Mouse (Mus musculus): Measurements from ENCODE around the gene Papss2. TPM values are rescaled to one million over a fixed set of nuclear protein-coding genes. Genes with fewer than 3 reads are reported as not detected.
"Not testable (repeated sequence)": the region's sequence is repeated elsewhere in the genome, so short reads cannot be mapped to it uniquely, and the experiment has no call there.

Papss2 gene
- polyA plus RNA-seq, 1 experiment from 2014 or later = 1.7 TPM

GRCm38 (mm10) chr19:32659346-32659745 is 63.8 kb downstream of the Papss2 start:
- Histone ChIP-seq H3K4me3 (ENCODE audit: low read length) (no peak overlapping the region), H3K27me3 (replicated peaks; ENCODE audit: control insufficient read depth, insufficient read depth, low read length) (no peaks in the 10 kb centered on the region), H3K27ac (ENCODE audit: low read depth, low read length) (no peak overlapping the region), H3K9me3 (ENCODE audit: control insufficient read depth, low read length) (no peaks in the 10 kb centered on the region), H3K4me2 (ENCODE audit: low read length) (no peak overlapping the region), H3K36me3 (ENCODE audit: control insufficient read depth, insufficient read depth, low read length) (peaks cover 6% of the 10 kb centered on the region), H3K4me1 (ENCODE audit: control insufficient read depth, insufficient read depth, low read depth, low read length) (no peaks in the 10 kb centered on the region), H3K9ac (ENCODE audit: low read depth, low read length) (no peak overlapping the region)
- WGBS = 82% methylated on average over 5 of the region's 5 CpGs
- no peak for ATAC-seq

GRCm38 (mm10) chr19:32662936-32663335 is 67.3 kb downstream of the Papss2 start:
- Histone ChIP-seq H3K36me3 (ENCODE audit: control insufficient read depth, insufficient read depth, low read length) (peaks cover 6% of the 10 kb centered on the region), H3K4me3 (ENCODE audit: low read length) (no peak overlapping the region), H3K27ac (ENCODE audit: low read depth, low read length) (no peak overlapping the region), H3K27me3 (replicated peaks; ENCODE audit: control insufficient read depth, insufficient read depth, low read length) (no peaks in the 10 kb centered on the region), H3K9ac (ENCODE audit: low read depth, low read length) (no peak overlapping the region), H3K9me3 (ENCODE audit: control insufficient read depth, low read length) (no peaks in the 10 kb centered on the region), H3K4me2 (ENCODE audit: low read length) (no peak overlapping the region), H3K4me1 (ENCODE audit: control insufficient read depth, insufficient read depth, low read depth, low read length) (no peaks in the 10 kb centered on the region)
- no peak for ATAC-seq
- 90% methylated on average over 6 of the region's 6 CpGs for WGBS

- no peaks in the 10 kb centered on the region for H3K4me1 ChIP-seq (ENCODE audit: control insufficient read depth, insufficient read depth, low read depth, low read length)
- WGBS = 90% methylated on average over 8 of the region's 8 CpGs
Observed at GRCm38 (mm10) chr19:32665243-32665642, 69.7 kb downstream of the Papss2 start.

GRCm38 (mm10) chr19:32667830-32668229 is 72.2 kb downstream of the Papss2 start:
- WGBS = 93% methylated on average over 1 of the region's 1 CpGs
- not testable (repeated sequence) for ATAC-seq

More at GRCm38 (mm10) chr19:32665243-32665642, 69.7 kb downstream of the Papss2 start:
- no peaks in the 10 kb centered on the region for H3K9me3 ChIP-seq (ENCODE audit: control insufficient read depth, low read length)
- H3K27me3 ChIP-seq (replicated peaks; ENCODE audit: control insufficient read depth, insufficient read depth, low read length) = no peaks in the 10 kb centered on the region
- no peak for ATAC-seq
- no peak overlapping the region for H3K4me3 ChIP-seq (ENCODE audit: low read length)
- H3K36me3 ChIP-seq (ENCODE audit: control insufficient read depth, insufficient read depth, low read length) = peaks cover 6% of the 10 kb centered on the region
- no peak overlapping the region for H3K27ac ChIP-seq (ENCODE audit: low read depth, low read length)
- H3K9ac ChIP-seq (ENCODE audit: low read depth, low read length) = no peak overlapping the region
- no peak overlapping the region for H3K4me2 ChIP-seq (ENCODE audit: low read length)

GRCm38 (mm10) chr19:32675766-32676165 is 80.2 kb downstream of the Papss2 start:
- no peaks in the 10 kb centered on the region for H3K4me1 ChIP-seq (ENCODE audit: control insufficient read depth, insufficient read depth, low read depth, low read length)
- H3K36me3 ChIP-seq (ENCODE audit: control insufficient read depth, insufficient read depth, low read length) = peaks cover 15% of the 10 kb centered on the region; the same call in 1 of the 2 replicates
- H3K4me3 ChIP-seq (ENCODE audit: low read length) = no peak overlapping the region
- no peaks in the 10 kb centered on the region for H3K27me3 ChIP-seq (replicated peaks; ENCODE audit: control insufficient read depth, insufficient read depth, low read length)
- H3K9me3 ChIP-seq (ENCODE audit: control insufficient read depth, low read length) = no peaks in the 10 kb centered on the region
- no peak for ATAC-seq
- WGBS = 96% methylated on average over 3 of the region's 3 CpGs
- no peak overlapping the region for H3K9ac ChIP-seq (ENCODE audit: low read depth, low read length)
- H3K27ac ChIP-seq (ENCODE audit: low read depth, low read length) = no peak overlapping the region
- H3K4me2 ChIP-seq (ENCODE audit: low read length) = no peak overlapping the region

More at GRCm38 (mm10) chr19:32667830-32668229, 72.2 kb downstream of the Papss2 start:
- H3K27me3 ChIP-seq (replicated peaks; ENCODE audit: control insufficient read depth, insufficient read depth, low read length); H3K4me2 ChIP-seq (ENCODE audit: low read length); H3K4me1 ChIP-seq (ENCODE audit: control insufficient read depth, insufficient read depth, low read depth, low read length); H3K9ac ChIP-seq (ENCODE audit: low read depth, low read length); H3K4me3 ChIP-seq (ENCODE audit: low read length); H3K27ac ChIP-seq (ENCODE audit: low read depth, low read length); H3K9me3 ChIP-seq (ENCODE audit: control insufficient read depth, low read length); H3K36me3 ChIP-seq (ENCODE audit: control insufficient read depth, insufficient read depth, low read length): not testable (repeated sequence)

GRCm38 (mm10) chr19:32680894-32681293 is 85.3 kb downstream of the Papss2 start:
- H3K4me1 ChIP-seq (ENCODE audit: control insufficient read depth, insufficient read depth, low read depth, low read length) = no peaks in the 10 kb centered on the region
- H3K4me3 ChIP-seq (ENCODE audit: low read length) = no peak overlapping the region
- no peak overlapping the region for H3K27ac ChIP-seq (ENCODE audit: low read depth, low read length)
- H3K36me3 ChIP-seq (ENCODE audit: control insufficient read depth, insufficient read depth, low read length) = peaks cover 13% of the 10 kb centered on the region
- no peak overlapping the region for H3K9ac ChIP-seq (ENCODE audit: low read depth, low read length)
- ATAC-seq = no peak
- 98% methylated on average over 2 of the region's 2 CpGs for WGBS
- no peaks in the 10 kb centered on the region for H3K27me3 ChIP-seq (replicated peaks; ENCODE audit: control insufficient read depth, insufficient read depth, low read length)
- no peak overlapping the region for H3K4me2 ChIP-seq (ENCODE audit: low read length)
- H3K9me3 ChIP-seq (ENCODE audit: control insufficient read depth, low read length) = no peaks in the 10 kb centered on the region

GRCm38 (mm10) chr19:32683081-32683480 is 87.5 kb downstream of the Papss2 start:
- no peaks in the 10 kb centered on the region for H3K27me3 ChIP-seq (replicated peaks; ENCODE audit: control insufficient read depth, insufficient read depth, low read length)

GRCm38 (mm10) chr19:32687721-32688120 is 92.1 kb downstream of the Papss2 start:
- peaks cover 18% of the 10 kb centered on the region for H3K36me3 ChIP-seq (ENCODE audit: control insufficient read depth, insufficient read depth, low read length)
- H3K27ac ChIP-seq (ENCODE audit: low read depth, low read length) = no peak overlapping the region
- H3K4me1 ChIP-seq (ENCODE audit: control insufficient read depth, insufficient read depth, low read depth, low read length) = no peaks in the 10 kb centered on the region
- no peaks in the 10 kb centered on the region for H3K27me3 ChIP-seq (replicated peaks; ENCODE audit: control insufficient read depth, insufficient read depth, low read length)
- H3K4me3 ChIP-seq (ENCODE audit: low read length) = no peak overlapping the region
- no peak overlapping the region for H3K4me2 ChIP-seq (ENCODE audit: low read length)
- no peak overlapping the region for H3K9ac ChIP-seq (ENCODE audit: low read depth, low read length)
- no peaks in the 10 kb centered on the region for H3K9me3 ChIP-seq (ENCODE audit: control insufficient read depth, low read length)
- no peak for ATAC-seq
- WGBS = 90% methylated on average over 5 of the region's 5 CpGs

More at GRCm38 (mm10) chr19:32683081-32683480, 87.5 kb downstream of the Papss2 start:
- no peaks in the 10 kb centered on the region for H3K4me1 ChIP-seq (ENCODE audit: control insufficient read depth, insufficient read depth, low read depth, low read length)
- H3K36me3 ChIP-seq (ENCODE audit: control insufficient read depth, insufficient read depth, low read length) = peaks cover 15% of the 10 kb centered on the region
- H3K9me3 ChIP-seq (ENCODE audit: control insufficient read depth, low read length) = no peaks in the 10 kb centered on the region
- no peak overlapping the region for H3K9ac ChIP-seq (ENCODE audit: low read depth, low read length)
- no peak for ATAC-seq
- no peak overlapping the region for H3K4me3 ChIP-seq (ENCODE audit: low read length)
- H3K4me2 ChIP-seq (ENCODE audit: low read length) = no peak overlapping the region
- no peak overlapping the region for H3K27ac ChIP-seq (ENCODE audit: low read depth, low read length)
- 91% methylated on average over 5 of the region's 5 CpGs for WGBS

GRCm38 (mm10) chr19:32688227-32688626 is 92.6 kb downstream of the Papss2 start:
- not testable (repeated sequence) for H3K4me1 ChIP-seq (ENCODE audit: control insufficient read depth, insufficient read depth, low read depth, low read length); H3K4me2 ChIP-seq (ENCODE audit: low read length); H3K27me3 ChIP-seq (replicated peaks; ENCODE audit: control insufficient read depth, insufficient read depth, low read length); H3K4me3 ChIP-seq (ENCODE audit: low read length); H3K9me3 ChIP-seq (ENCODE audit: control insufficient read depth, low read length); H3K27ac ChIP-seq (ENCODE audit: low read depth, low read length); ATAC-seq; H3K9ac ChIP-seq (ENCODE audit: low read depth, low read length)
- WGBS = 90% methylated on average over 3 of the region's 3 CpGs
- H3K36me3 ChIP-seq (ENCODE audit: control insufficient read depth, insufficient read depth, low read length) = peaks cover 17% of the 10 kb centered on the region

- H3K27ac ChIP-seq (ENCODE audit: low read depth, low read length) = no peak overlapping the region
- H3K27me3 ChIP-seq (replicated peaks; ENCODE audit: control insufficient read depth, insufficient read depth, low read length) = no peaks in the 10 kb centered on the region
- no peak for ATAC-seq
- no peak overlapping the region for H3K4me3 ChIP-seq (ENCODE audit: low read length)
- WGBS = 67% methylated on average over 6 of the region's 6 CpGs
- no peaks in the 10 kb centered on the region for H3K9me3 ChIP-seq (ENCODE audit: control insufficient read depth, low read length)
- H3K4me2 ChIP-seq (ENCODE audit: low read length) = no peak overlapping the region
- H3K9ac ChIP-seq (ENCODE audit: low read depth, low read length) = no peak overlapping the region
- no peaks in the 10 kb centered on the region for H3K4me1 ChIP-seq (ENCODE audit: control insufficient read depth, insufficient read depth, low read depth, low read length)
- peaks cover 26% of the 10 kb centered on the region for H3K36me3 ChIP-seq (ENCODE audit: control insufficient read depth, insufficient read depth, low read length)
Observed at GRCm38 (mm10) chr19:32689724-32690123, 94.1 kb downstream of the Papss2 start.

Data from hindbrain, embryonic 16.5 days (tissue).